Mouse (Mus musculus) heart, adult 2 months (tissue): ENCODE results near the gene Aurkc. TPM values are rescaled to one million over a fixed set of nuclear protein-coding genes. Genes with fewer than 3 reads are reported as not detected.
"Not testable (repeated sequence)": the region's sequence is repeated elsewhere in the genome, so short reads cannot be mapped to it uniquely, and the experiment has no call there.

Experiments
- DNase-seq, 2 experiments: peaks; one replicate each; pipeline ENCODE4 v3.0.0; 2021
- H3K27ac ChIP-seq: fragments of 200-600 bp; 2 replicates; pipeline ENCODE4 v1.8.1; 2022
- H3K27me3 ChIP-seq: fragments of 200-500 bp; 2 replicates; pipeline ENCODE4 v1.6.1; 2012; ENCODE audit warnings: mild to moderate bottlenecking, low read length, inconsistent platforms, mixed read lengths; ENCODE audit not compliant: control insufficient read depth, insufficient read depth
- H3K36me3 ChIP-seq: fragments of 200-500 bp; 2 replicates; pipeline ENCODE4 v1.6.1; 2012; ENCODE audit warnings: low read length, inconsistent platforms; ENCODE audit not compliant: control insufficient read depth, insufficient read depth
- H3K4me1 ChIP-seq: fragments of 200-500 bp; 2 replicates; pipeline ENCODE4 v1.6.1; 2011; ENCODE audit warnings: low read length; ENCODE audit not compliant: control insufficient read depth, insufficient read depth
- H3K4me3 ChIP-seq: fragments of 200-600 bp; 2 replicates; pipeline ENCODE4 v1.8.1; 2022
- H3K79me2 ChIP-seq: fragments of 200-500 bp; replicated peaks from 2 replicates; pipeline ENCODE4 v1.6.1; 2012; ENCODE audit warnings: mild to moderate bottlenecking, inconsistent platforms, low read length, moderate library complexity, mixed read lengths; ENCODE audit not compliant: control insufficient read depth, insufficient read depth
- H3K9ac ChIP-seq: fragments of 200-500 bp; 2 replicates; pipeline ENCODE4 v1.6.1; 2012; ENCODE audit warnings: low read depth, mild to moderate bottlenecking, control low read depth, inconsistent platforms, low read length, mixed read lengths
- CTCF ChIP-seq: fragments of 200-600 bp; IDR thresholded peaks from 2 replicates; pipeline ENCODE4 v1.8.1; 2022; ENCODE audit warnings: antibody characterized with exemption, mild to moderate bottlenecking, moderate library complexity
- EP300 ChIP-seq: fragments of 200-500 bp; IDR thresholded peaks from 2 replicates; pipeline ENCODE4 v1.6.1; 2011; ENCODE audit warnings: low read depth, low read length, control low read depth; ENCODE audit not compliant: insufficient read depth
- POLR2A ChIP-seq: fragments of 200-500 bp; IDR thresholded peaks from 2 replicates; pipeline ENCODE4 v1.6.1; 2011; ENCODE audit warnings: mild to moderate bottlenecking, low read depth, low read length, control low read depth; ENCODE audit not compliant: insufficient read depth
- WGBS: fragments of 180-500 bp; shearing (Covaris S2); methylation state at CpG from one replicate; pipeline ENCODE4 v1.1.7; 2018; 5-methylcytosine and 5-hydroxymethylcytosine counted together
- intact Hi-C: fragments of 180-260 bp; cut with DNase I; formaldehyde crosslinking; loops from one replicate; pipeline ENCODE4 v1.15.1; 2025
- polyA plus RNA-seq: library from polyadenylated mRNA; depleted of rRNA; stranded (reverse); fragments of >200 nt; gene quantifications from 2 replicates; pipeline ENCODE4 v1.2.3, GENCODE M21; 2012; rRNA removed
- total RNA-seq, 2 experiments: library from RNA; stranded (reverse); gene quantifications; 2 replicates each; pipeline ENCODE4 v1.2.3; 2021

The Aurkc gene
- total and polyA plus RNA-seq, 3 experiments = not detected

- H3K4me1 ChIP-seq = no peaks in the 10 kb centered on the region
- no peak overlapping the region for H3K4me3 ChIP-seq
- no peak for DNase-seq
- TF ChIP-seq EP300 = no peak
- no peak for TF ChIP-seq CTCF
- TF ChIP-seq POLR2A = no peak
- H3K27me3 ChIP-seq = no peaks in the 10 kb centered on the region
- no peak overlapping the region for H3K27ac ChIP-seq
- H3K9ac ChIP-seq = no peak overlapping the region
- H3K36me3 ChIP-seq = no peaks in the 10 kb centered on the region
- intact Hi-C loops = no loop called here
- no peaks in the 10 kb centered on the region for H3K79me2 ChIP-seq
Measured at GRCm38 (mm10) chr7:7027445-7027844, 32.3 kb downstream of the Aurkc start.

GRCm38 (mm10) chr7:7049659-7050320 is 54.7 kb downstream of the Aurkc start:
- H3K4me3 ChIP-seq, H3K9ac ChIP-seq, H3K27me3 ChIP-seq, intact Hi-C loops, H3K79me2 ChIP-seq, H3K36me3 ChIP-seq, H3K4me1 ChIP-seq, H3K27ac ChIP-seq, DNase-seq: not testable (repeated sequence)
- WGBS = 55% methylated on average over 7 of the region's 7 CpGs

Other genes with a start within 250 kb of the Aurkc start
- 1 to 10 TPM; 3.7 to 3.9 TPM for gene Zfp954, start 126.2 kb downstream of the Aurkc start, total RNA-seq
- gene Zfp954, start 126.2 kb downstream of the Aurkc start, polyA plus RNA-seq = 2.6 and 4.1 TPM in 2 replicates
- gene Zfp773, start 141.5 kb downstream of the Aurkc start, total RNA-seq = under 1 TPM; 0.23 to 0.32 TPM
- 0.14 and 0.20 TPM in 2 replicates for gene Zfp773, start 141.5 kb downstream of the Aurkc start, polyA plus RNA-seq
- gene Zfp418, start 176.0 kb downstream of the Aurkc start, total RNA-seq = 1 to 10 TPM; 2.0 to 2.1 TPM
- gene Zfp418, start 176.0 kb downstream of the Aurkc start, polyA plus RNA-seq = 0.51 and 1.2 TPM in 2 replicates
- gene Zfp772, start 214.7 kb downstream of the Aurkc start, total RNA-seq = 1 to 10 TPM; 1.3 to 2.3 TPM
- gene Zfp772, start 214.7 kb downstream of the Aurkc start, polyA plus RNA-seq = 1.00 and 1.8 TPM in 2 replicates